Mouse (Mus musculus) liver, embryonic 16.5 days (tissue): ENCODE data around the gene Llgl1. TPM values are rescaled to one million over a fixed set of nuclear protein-coding genes. Genes with fewer than 3 reads are reported as not detected.

Experiments used
- ATAC-seq: fragments of 200-750 bp; cut with Nextera tagmentation; 2 replicates; pipeline ENCODE4 v1.8.0; 2017; ENCODE audit warnings: low read depth, mild to moderate bottlenecking, moderate number of reproducible peaks, moderate library complexity
- H3K27ac ChIP-seq: fragments of 300-500 bp; sonication (generic); 2 replicates; pipeline ENCODE4 v1.5.1; 2014; ENCODE audit warnings: mild to moderate bottlenecking, low read length
- H3K27me3 ChIP-seq: fragments of 300-500 bp; sonication (generic); 2 replicates; pipeline ENCODE4 v1.6.1; 2014; ENCODE audit warnings: low read depth, low read length, mixed read lengths; ENCODE audit not compliant: control insufficient read depth, insufficient read depth
- H3K36me3 ChIP-seq: fragments of 300-500 bp; sonication (generic); 2 replicates; pipeline ENCODE4 v1.6.1; 2014; ENCODE audit warnings: mild to moderate bottlenecking; ENCODE audit not compliant: control insufficient read depth, insufficient read depth
- H3K4me1 ChIP-seq: fragments of 300-500 bp; sonication (generic); 2 replicates; pipeline ENCODE4 v1.6.1; 2014; ENCODE audit warnings: low read depth, low read length, mixed read lengths; ENCODE audit not compliant: control insufficient read depth
- H3K4me2 ChIP-seq: fragments of 300-500 bp; sonication (generic); 2 replicates; pipeline ENCODE4 v1.6.1; 2014; ENCODE audit warnings: low read depth, low read length, mixed read lengths
- H3K4me3 ChIP-seq: fragments of 300-500 bp; sonication (generic); 2 replicates; pipeline ENCODE4 v1.5.1; 2014; ENCODE audit warnings: low read depth, mild to moderate bottlenecking, low read length
- H3K9ac ChIP-seq: fragments of 300-500 bp; sonication (generic); 2 replicates; pipeline ENCODE4 v1.6.1; 2014; ENCODE audit warnings: low read depth, low read length
- H3K9me3 ChIP-seq: fragments of 300-500 bp; sonication (generic); replicated peaks from 2 replicates; pipeline ENCODE4 v1.6.1; 2016; ENCODE audit warnings: low read length; ENCODE audit not compliant: control insufficient read depth
- WGBS: fragments of 180-500 bp; shearing (Covaris S2); extraction: QIAGEN DNeasy Blood & Tissue Kit; methylation state at CpG from one replicate; pipeline ENCODE4 v1.1.7; 2014; ENCODE audit not compliant: insufficient replicate concordance; 5-methylcytosine and 5-hydroxymethylcytosine counted together
- polyA plus RNA-seq: library from polyadenylated mRNA; unstranded; fragments of >200 nt; fragmentation: Nextera tagmentation; extraction: Ambion mirVana; gene quantifications from 2 replicates; pipeline ENCODE4 v1.2.1, GENCODE M21; 2015

Llgl1 gene
- polyA plus RNA-seq, 1 experiment from 2014 or later, result 14.5 TPM

- Histone ChIP-seq H3K9ac (no peak overlapping the region), H3K36me3 (no peaks in the 10 kb centered on the region), H3K27ac (no peak overlapping the region), H3K4me2 (no peak overlapping the region), H3K4me1 (peaks cover 28% of the 10 kb centered on the region), H3K9me3 (no peaks in the 10 kb centered on the region), H3K4me3 (no peak overlapping the region), H3K27me3 (no peaks in the 10 kb centered on the region)
- no peak for ATAC-seq
- WGBS, result 76% methylated on average over 14 of the region's 14 CpGs
Observed at GRCm38 (mm10) chr11:60731251-60731650, 31.7 kb downstream of the Llgl1 start.

DNA sequence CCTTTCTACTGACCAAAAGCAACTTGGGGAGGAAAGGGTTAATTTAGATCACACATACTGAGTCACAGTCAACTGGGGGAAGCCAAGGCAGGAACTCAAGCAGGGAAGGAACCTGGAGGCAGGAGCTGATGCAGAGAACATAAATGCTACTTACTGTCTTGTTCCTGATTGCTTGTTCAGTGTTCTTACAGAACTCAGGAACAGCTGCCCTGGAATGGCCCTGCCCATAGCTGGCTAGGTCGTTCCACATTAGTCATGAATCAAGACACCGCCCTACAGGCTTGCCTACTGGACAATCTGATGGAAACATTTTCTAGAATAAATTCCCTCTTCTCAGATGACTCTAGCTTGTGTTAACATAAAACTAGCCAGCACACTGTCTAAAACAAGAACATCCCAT is 34.7 kb downstream of the Llgl1 start:
- H3K4me2 ChIP-seq, result no peak overlapping the region
- no peaks in the 10 kb centered on the region for H3K9me3 ChIP-seq
- H3K27me3 ChIP-seq, result no peaks in the 10 kb centered on the region
- H3K9ac ChIP-seq, result no peak overlapping the region
- no peak overlapping the region for H3K4me3 ChIP-seq
- no peak for ATAC-seq
- 59% methylated on average over 2 of the region's 2 CpGs for WGBS
- no peak overlapping the region for H3K27ac ChIP-seq
- H3K4me1 ChIP-seq, result peaks cover 6% of the 10 kb centered on the region
- H3K36me3 ChIP-seq, result no peaks in the 10 kb centered on the region; the same call in 1 of the 2 replicates

DNA sequence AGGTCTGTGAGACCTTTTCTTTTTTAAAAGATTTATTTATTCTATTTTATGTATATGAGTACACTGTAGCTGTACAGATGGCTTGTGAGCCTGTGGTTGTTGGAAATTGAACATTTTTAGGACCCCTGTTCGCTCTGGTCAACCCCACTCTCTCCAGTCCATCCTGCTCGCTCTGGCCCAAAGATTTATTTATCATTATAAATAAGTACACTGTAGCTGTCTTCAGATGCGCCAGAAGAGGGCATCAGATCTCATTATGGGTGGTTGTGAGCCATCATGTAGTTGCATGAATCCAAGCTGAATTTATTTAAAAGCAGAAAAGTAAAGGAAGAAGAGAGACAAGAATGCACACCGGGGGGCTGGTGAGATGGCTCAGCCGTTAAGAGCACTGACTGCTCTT is 35.7 kb downstream of the Llgl1 start:
- H3K27me3 ChIP-seq, result no peaks in the 10 kb centered on the region
- no peaks in the 10 kb centered on the region for H3K9me3 ChIP-seq
- H3K36me3 ChIP-seq, result no peaks in the 10 kb centered on the region; the same call in none of the 2 replicates
- H3K4me3 ChIP-seq, result no peak overlapping the region
- H3K4me1 ChIP-seq, result peaks cover 3% of the 10 kb centered on the region; the same call in 1 of the 2 replicates
- H3K27ac ChIP-seq, result no peak overlapping the region
- H3K4me2 ChIP-seq, result no peak overlapping the region
- ATAC-seq, result no peak
- H3K9ac ChIP-seq, result no peak overlapping the region
- WGBS, result 73% methylated on average over 5 of the region's 5 CpGs

DNA sequence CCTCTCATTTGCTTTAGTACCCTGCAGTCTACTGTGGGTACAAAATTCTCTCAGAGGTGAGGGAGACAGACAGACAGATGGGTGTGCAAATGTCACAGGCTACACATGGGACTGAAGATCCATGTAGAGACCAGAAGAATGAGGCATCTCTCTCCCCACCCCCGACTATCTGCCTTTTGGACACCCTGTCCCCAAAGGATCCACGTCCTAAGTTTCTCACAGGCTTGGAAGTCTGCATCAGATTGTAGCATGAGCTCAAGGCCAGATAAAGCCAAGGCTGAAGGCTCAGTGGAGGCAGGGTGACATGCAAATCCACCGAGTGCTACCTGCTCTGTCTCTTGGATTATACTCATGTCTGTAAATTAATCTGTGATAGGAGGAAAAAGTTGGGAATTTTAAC is 37.0 kb downstream of the Llgl1 start:
- WGBS, result 59% methylated on average over 3 of the region's 3 CpGs
- H3K4me3 ChIP-seq, result no peak overlapping the region
- no peak overlapping the region for H3K27ac ChIP-seq
- no peak overlapping the region for H3K4me2 ChIP-seq
- no peaks in the 10 kb centered on the region for H3K9me3 ChIP-seq
- no peak overlapping the region for H3K9ac ChIP-seq
- H3K27me3 ChIP-seq, result no peaks in the 10 kb centered on the region
- no peak for ATAC-seq
- H3K36me3 ChIP-seq, result no peaks in the 10 kb centered on the region; the same call in none of the 2 replicates
- H3K4me1 ChIP-seq, result peaks cover 3% of the 10 kb centered on the region; the same call in 1 of the 2 replicates

- H3K36me3 ChIP-seq, result no peaks in the 10 kb centered on the region; the same call in none of the 2 replicates
- no peak overlapping the region for H3K27ac ChIP-seq
- no peak overlapping the region for H3K4me2 ChIP-seq
- peak; percentile 37; the same call in 1 of the 2 replicates for ATAC-seq
- no peaks in the 10 kb centered on the region for H3K27me3 ChIP-seq
- no peaks in the 10 kb centered on the region for H3K9me3 ChIP-seq
- no peak overlapping the region for H3K4me3 ChIP-seq
- peaks cover 3% of the 10 kb centered on the region; the same call in 1 of the 2 replicates for H3K4me1 ChIP-seq
- H3K9ac ChIP-seq, result no peak overlapping the region
Observed at GRCm38 (mm10) chr11:60737450-60737849, 37.9 kb downstream of the Llgl1 start.

DNA sequence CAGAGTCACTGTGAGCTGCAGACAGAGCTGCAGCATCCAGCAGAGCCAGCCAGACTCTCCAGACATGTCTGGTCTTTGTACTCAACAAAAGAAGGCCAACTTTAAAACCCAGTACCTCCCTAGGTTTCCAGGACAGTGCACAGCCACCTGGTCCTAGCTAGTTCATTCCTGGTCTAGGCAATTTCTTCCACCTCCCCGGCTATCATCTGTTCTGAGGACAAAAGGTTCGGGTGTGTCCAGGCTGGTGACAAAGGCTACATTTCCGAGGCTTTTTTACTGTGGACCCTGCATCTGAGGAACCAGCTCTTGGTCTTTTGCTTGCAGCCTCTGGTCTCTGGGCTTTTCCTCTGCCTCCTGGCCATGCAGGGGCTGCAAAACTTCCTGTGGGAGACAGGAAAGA is 40.8 kb downstream of the Llgl1 start:
- Histone ChIP-seq H3K36me3 (peaks cover 5% of the 10 kb centered on the region), H3K9me3 (no peaks in the 10 kb centered on the region)
- ATAC-seq, result no peak

DNA sequence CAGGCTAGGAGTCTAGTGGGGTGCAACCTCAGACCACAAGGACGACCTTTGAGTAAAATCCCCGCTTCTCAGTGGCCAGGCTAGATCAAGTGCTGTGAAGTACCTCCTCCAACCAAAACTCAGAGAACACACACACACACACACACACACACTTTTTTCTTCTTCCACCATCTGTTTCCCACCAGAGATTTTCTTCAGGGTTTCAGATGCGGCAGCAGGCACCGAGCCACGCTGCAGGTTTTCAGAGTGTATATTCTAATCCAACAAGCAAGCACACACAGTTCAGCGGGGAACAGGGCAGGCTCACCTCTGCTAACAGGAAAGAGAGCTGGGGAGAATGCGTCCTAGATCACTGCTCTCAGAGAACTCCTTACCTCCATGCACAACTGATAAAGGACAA is 56.0 kb downstream of the Llgl1 start:
- WGBS, result 83% methylated on average over 7 of the region's 7 CpGs
- no peak overlapping the region for H3K9ac ChIP-seq
- H3K36me3 ChIP-seq, result peaks cover 16% of the 10 kb centered on the region
- ATAC-seq, result no peak
- no peak overlapping the region for H3K4me3 ChIP-seq
- H3K4me1 ChIP-seq, result no peaks in the 10 kb centered on the region
- H3K27me3 ChIP-seq, result no peaks in the 10 kb centered on the region
- H3K27ac ChIP-seq, result no peak overlapping the region
- no peaks in the 10 kb centered on the region for H3K9me3 ChIP-seq
- H3K4me2 ChIP-seq, result no peak overlapping the region

More for the DNA sequence above, 40.8 kb downstream of the Llgl1 start:
- H3K4me1 ChIP-seq, result peaks cover 3% of the 10 kb centered on the region; the same call in 1 of the 2 replicates
- no peak overlapping the region for H3K4me2 ChIP-seq
- no peaks in the 10 kb centered on the region for H3K27me3 ChIP-seq
- H3K9ac ChIP-seq, result no peak overlapping the region
- WGBS, result 75% methylated on average over 3 of the region's 3 CpGs
- H3K4me3 ChIP-seq, result no peak overlapping the region
- H3K27ac ChIP-seq, result no peak overlapping the region

- no peak for ATAC-seq
- H3K4me2 ChIP-seq, result no peak overlapping the region
- H3K4me1 ChIP-seq, result no peaks in the 10 kb centered on the region
- H3K9ac ChIP-seq, result no peak overlapping the region
- H3K27me3 ChIP-seq, result no peaks in the 10 kb centered on the region
- H3K9me3 ChIP-seq, result no peaks in the 10 kb centered on the region
- no peak overlapping the region for H3K27ac ChIP-seq
- peaks cover 4% of the 10 kb centered on the region for H3K36me3 ChIP-seq
- WGBS, result 65% methylated on average over 3 of the region's 3 CpGs
- H3K4me3 ChIP-seq, result no peak overlapping the region
Observed at GRCm38 (mm10) chr11:60761681-60762080, 62.2 kb downstream of the Llgl1 start.
